Mouse (Mus musculus) lung, embryonic 14.5 days (tissue): ENCODE measurements around the gene Gjc1. TPM values are rescaled to one million over a fixed set of nuclear protein-coding genes. Genes with fewer than 3 reads are reported as not detected.

ENCODE experiments used
- ATAC-seq: fragments of 200-750 bp; cut with Nextera tagmentation; 2 replicates; pipeline ENCODE4 v1.8.0; 2017; ENCODE audit warnings: mild to moderate bottlenecking, moderate TSS enrichment, moderate library complexity; ENCODE audit not compliant: insufficient read depth
- DNase-seq: peaks from one replicate; pipeline ENCODE4 v3.0.0-alpha.2; 2015
- H3K27ac ChIP-seq: fragments of 300-500 bp; sonication (generic); 2 replicates; pipeline ENCODE4 v1.5.1; 2014; ENCODE audit warnings: low read depth, mild to moderate bottlenecking, moderate library complexity
- H3K27me3 ChIP-seq: fragments of 300-500 bp; sonication (generic); 2 replicates; pipeline ENCODE4 v1.6.1; 2014; ENCODE audit warnings: low read length, control low read depth; ENCODE audit not compliant: insufficient read depth
- H3K36me3 ChIP-seq: fragments of 300-500 bp; sonication (generic); 2 replicates; pipeline ENCODE4 v1.6.1; 2014; ENCODE audit warnings: control low read depth; ENCODE audit not compliant: insufficient read depth
- H3K4me1 ChIP-seq: fragments of 300-500 bp; sonication (generic); 2 replicates; pipeline ENCODE4 v1.6.1; 2014; ENCODE audit warnings: antibody characterized with exemption, control low read depth; ENCODE audit not compliant: insufficient read depth
- H3K4me2 ChIP-seq: fragments of 300-500 bp; sonication (generic); 2 replicates; pipeline ENCODE4 v1.6.1; 2014; ENCODE audit warnings: mild to moderate bottlenecking
- H3K4me3 ChIP-seq: fragments of 300-500 bp; sonication (generic); 2 replicates; pipeline ENCODE4 v1.5.1; 2014; ENCODE audit warnings: low read depth, low read length
- H3K9ac ChIP-seq: fragments of 300-500 bp; sonication (generic); 2 replicates; pipeline ENCODE4 v1.6.1; 2014
- H3K9me3 ChIP-seq: fragments of 300-500 bp; sonication (generic); 2 replicates; pipeline ENCODE4 v1.6.1; 2016; ENCODE audit warnings: low read depth, low read length, control low read depth
- CTCF ChIP-seq: IDR thresholded peaks from 2 replicates; pipeline ENCODE4 v1.5.1; 2016; ENCODE audit warnings: antibody characterized with exemption, low read depth
- WGBS: fragments of 180-500 bp; shearing (Covaris S2); extraction: QIAGEN DNeasy Blood & Tissue Kit; methylation state at CpG from one replicate; pipeline ENCODE4 v1.1.7; 2014; 5-methylcytosine and 5-hydroxymethylcytosine counted together
- polyA plus RNA-seq: library from polyadenylated mRNA; unstranded; fragments of >200 nt; fragmentation: Nextera tagmentation; extraction: Ambion mirVana; gene quantifications from 2 replicates; pipeline ENCODE4 v1.2.1, GENCODE M21; 2014

Gjc1 gene
- polyA plus RNA-seq, 1 experiment from 2014 or later = 80.7 TPM

DNA sequence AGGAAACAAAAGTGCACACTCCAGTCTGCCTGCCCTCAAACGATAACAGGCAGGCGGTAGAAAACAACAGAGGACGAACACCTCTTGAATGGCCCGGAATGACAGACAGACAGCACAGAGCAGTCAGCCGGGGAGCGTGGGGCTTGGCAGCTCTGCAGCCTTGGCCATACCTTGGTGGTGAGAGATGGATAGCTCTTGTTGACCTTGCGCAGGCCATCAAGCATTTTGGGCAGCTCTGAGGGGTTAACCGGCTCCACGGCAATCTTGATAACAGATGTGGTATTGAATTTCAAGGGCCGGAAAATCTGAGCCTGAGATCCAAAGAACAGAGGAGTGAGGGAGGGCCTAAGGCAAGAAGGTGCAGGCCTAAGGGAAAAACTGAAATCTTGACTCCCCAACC lies 26.4 kb upstream of the Gjc1 start:
- Histone ChIP-seq H3K9me3 (no peaks in the 10 kb centered on the region), H3K4me1 (no peaks in the 10 kb centered on the region), H3K36me3 (peaks cover 98% of the 10 kb centered on the region), H3K27me3 (no peaks in the 10 kb centered on the region), H3K9ac (no peak overlapping the region), H3K27ac (no peak overlapping the region), H3K4me2 (no peak overlapping the region), H3K4me3 (no peak overlapping the region)
- ATAC-seq (no peak), DNase-seq (no peak)
- no peak for TF ChIP-seq CTCF
- 48% methylated on average over 10 of the region's 10 CpGs for WGBS

- TF ChIP-seq CTCF = no peak
- DNase-seq (no peak), ATAC-seq (no peak)
- Histone ChIP-seq H3K4me1 (no peaks in the 10 kb centered on the region), H3K9me3 (no peaks in the 10 kb centered on the region), H3K4me2 (no peak overlapping the region), H3K36me3 (peaks cover 76% of the 10 kb centered on the region), H3K27me3 (no peaks in the 10 kb centered on the region), H3K4me3 (no peak overlapping the region), H3K9ac (no peak overlapping the region), H3K27ac (no peak overlapping the region)
- 84% methylated on average over 9 of the region's 9 CpGs for WGBS
These were observed 19.2 kb upstream of the Gjc1 start for GRCm38 (mm10) chr11:102838616-102839150.

- ATAC-seq = no peak
- Histone ChIP-seq H3K9ac (no peak overlapping the region), H3K4me2 (no peak overlapping the region), H3K36me3 (peaks cover 71% of the 10 kb centered on the region), H3K4me1 (no peaks in the 10 kb centered on the region), H3K27me3 (no peaks in the 10 kb centered on the region), H3K4me3 (no peak overlapping the region), H3K27ac (no peak overlapping the region), H3K9me3 (no peaks in the 10 kb centered on the region)
- no peak for DNase-seq
- 74% methylated on average over 2 of the region's 2 CpGs for WGBS
- no peak for TF ChIP-seq CTCF
These were observed 18.6 kb upstream of the Gjc1 start for GRCm38 (mm10) chr11:102838126-102838525.

DNA sequence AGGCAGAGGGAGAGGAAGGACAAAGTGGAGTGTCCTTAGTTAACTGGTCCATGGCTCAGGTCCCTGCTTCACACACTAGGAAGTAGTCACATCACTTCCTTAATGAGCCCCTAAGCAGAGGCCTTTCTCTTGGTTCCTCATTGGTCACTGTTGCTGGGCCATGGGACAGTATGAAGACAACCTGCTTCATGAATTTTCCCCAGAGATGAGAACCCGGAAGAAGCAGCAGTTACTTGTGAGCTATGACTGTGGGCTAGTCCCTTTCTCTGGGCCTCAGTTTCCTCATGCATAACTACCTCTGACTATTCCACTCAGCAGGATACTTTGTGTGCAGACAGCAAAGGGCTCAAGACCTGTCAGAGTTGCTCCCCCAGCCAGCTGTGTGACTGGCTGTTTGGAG lies 17.9 kb upstream of the Gjc1 start:
- TF ChIP-seq CTCF = no peak
- Histone ChIP-seq H3K4me1 (no peaks in the 10 kb centered on the region), H3K9me3 (no peaks in the 10 kb centered on the region), H3K27me3 (no peaks in the 10 kb centered on the region), H3K4me3 (no peak overlapping the region), H3K36me3 (peaks cover 63% of the 10 kb centered on the region), H3K9ac (no peak overlapping the region), H3K4me2 (no peak overlapping the region), H3K27ac (peak overlapping the region; percentile 2; the same call in 1 of the 2 replicates)
- ATAC-seq = no peak
- WGBS = 94% methylated on average over 1 of the region's 1 CpGs
- DNase-seq = no peak

DNA sequence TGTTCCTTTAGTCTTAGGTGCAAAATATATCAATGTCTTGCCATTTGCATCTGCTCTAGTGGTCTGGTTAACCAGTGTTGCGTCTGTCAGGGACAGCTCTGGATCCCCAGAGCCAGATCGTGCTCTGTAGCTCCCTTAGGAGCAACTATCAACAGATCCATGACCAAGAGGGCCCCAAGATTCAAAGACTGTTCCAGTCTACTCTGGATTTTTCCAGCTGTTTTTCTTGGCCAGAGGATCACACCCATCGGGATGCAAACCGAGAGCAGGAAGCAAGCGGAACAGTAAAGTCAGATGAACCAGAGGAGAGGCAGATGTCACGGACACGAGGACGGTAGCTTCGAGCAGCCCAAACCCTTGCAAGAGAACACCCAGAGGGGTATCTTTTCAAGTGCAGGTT lies 16.6 kb upstream of the Gjc1 start:
- no peak for DNase-seq
- Histone ChIP-seq H3K9ac (no peak overlapping the region), H3K4me3 (no peak overlapping the region), H3K27me3 (no peaks in the 10 kb centered on the region), H3K9me3 (no peaks in the 10 kb centered on the region), H3K36me3 (peaks cover 51% of the 10 kb centered on the region), H3K27ac (no peak overlapping the region), H3K4me1 (no peaks in the 10 kb centered on the region), H3K4me2 (no peak overlapping the region)
- TF ChIP-seq CTCF = no peak
- WGBS = 81% methylated on average over 9 of the region's 9 CpGs
- ATAC-seq = no peak

- TF ChIP-seq CTCF = no peak
- H3K27ac ChIP-seq = no peak within 1 kb of the TSS
- no peaks in the 10 kb centered on the region for H3K4me1 ChIP-seq
- H3K27me3 ChIP-seq = no peaks in the 10 kb centered on the region
- WGBS = 46% methylated on average over 4 of the region's 4 CpGs
- H3K9me3 ChIP-seq = no peaks in the 10 kb centered on the region
- H3K4me3 ChIP-seq = no peak within 1 kb of the TSS
- no peak within 1 kb of the TSS for H3K9ac ChIP-seq
- no peak within 1 kb of the TSS for H3K4me2 ChIP-seq
- peaks cover 46% of the 10 kb centered on the region for H3K36me3 ChIP-seq
- DNase-seq (no peak), ATAC-seq (no peak)
These were observed 16.0 kb upstream of the Gjc1 start, which contains the start of gene Higd1b for GRCm38 (mm10) chr11:102835549-102835948. Gene Higd1b (plus strand): TSS chr11:102835849.

DNA sequence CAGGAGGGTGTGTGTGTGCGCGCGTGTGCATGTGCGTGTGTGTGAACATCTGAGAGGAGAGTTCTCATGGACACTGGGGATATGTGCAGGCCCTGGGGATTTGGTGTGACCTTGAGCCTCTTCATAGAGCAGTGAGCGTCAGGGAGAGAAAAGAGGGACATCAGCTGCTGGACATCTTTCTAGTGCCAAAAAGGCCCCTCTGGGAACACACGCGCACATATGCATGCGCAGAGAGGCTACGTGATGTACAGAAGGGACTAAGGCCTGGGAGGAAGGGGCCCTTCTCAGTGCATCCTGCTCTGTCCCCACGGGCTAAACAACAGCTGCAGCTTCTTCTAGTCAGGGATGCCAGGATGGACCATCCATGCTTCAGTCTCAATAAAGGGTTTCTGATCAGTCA lies 14.7 kb upstream of the Gjc1 start:
- no peak overlapping the region for H3K4me2 ChIP-seq
- peaks cover 32% of the 10 kb centered on the region for H3K36me3 ChIP-seq
- no peak overlapping the region for H3K27ac ChIP-seq
- no peak overlapping the region for H3K9ac ChIP-seq
- ATAC-seq (no peak; the same call in 1 of the 2 replicates), DNase-seq (peak; percentile 36)
- H3K27me3 ChIP-seq = no peaks in the 10 kb centered on the region
- H3K4me3 ChIP-seq = no peak overlapping the region
- no peaks in the 10 kb centered on the region for H3K9me3 ChIP-seq
- TF ChIP-seq CTCF = no peak
- no peaks in the 10 kb centered on the region for H3K4me1 ChIP-seq
- 77% methylated on average over 10 of the region's 10 CpGs for WGBS
